Mouse (Mus musculus): ENCODE results near the gene Gm21973. TPM values are rescaled to one million over a fixed set of nuclear protein-coding genes. Genes with fewer than 3 reads are reported as not detected.

The Gm21973 gene
- not detected in 2 replicates for polyA plus RNA-seq (2016; fragmentation: Nextera tagmentation; extraction: Ambion mirVana)

DNA sequence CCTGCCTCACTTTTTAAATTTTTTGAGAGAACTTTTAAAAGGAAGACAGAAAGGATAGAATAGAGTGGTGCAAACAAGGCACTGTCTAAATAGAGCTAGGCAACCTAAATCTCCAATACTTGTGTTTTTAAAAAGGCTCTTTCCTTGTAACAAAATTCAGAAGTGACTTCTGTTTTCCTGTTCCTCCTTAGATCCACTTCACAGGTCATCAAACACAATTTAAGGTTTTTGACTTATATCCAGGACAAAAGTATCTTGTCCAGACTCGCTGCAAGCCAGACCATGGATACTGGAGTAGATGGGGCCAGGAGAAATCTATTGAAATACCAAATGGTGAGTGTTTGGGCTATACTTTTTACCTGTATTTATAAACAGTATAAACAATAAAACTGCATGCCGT is at the start of gene Gm21973:
Gene Gm21973 (plus strand): TSS at position 301 of the 400 bp plus-strand sequence.
- Histone ChIP-seq H3K27me3 (no peaks in the 10 kb centered on the region), H3K27ac (no peak within 1 kb of the TSS), H3K36me3 (no peaks in the 10 kb centered on the region), H3K4me1 (no peaks in the 10 kb centered on the region), H3K4me3 (no peak within 1 kb of the TSS), H3K9ac (no peak within 1 kb of the TSS), H3K9me3 (replicated peaks) (no peaks in the 10 kb centered on the region), H3K4me2 (replicated peaks) (no peak within 1 kb of the TSS)
- ATAC-seq (ENCODE audit: low FRiP score): no peak
- WGBS: 86% methylated on average over 2 of the region's 2 CpGs

GRCm38 (mm10) chr15:10276386-10276785 is 48.8 kb upstream of the Gm21973 start:
- no peaks in the 10 kb centered on the region for H3K4me1 ChIP-seq
- H3K9ac ChIP-seq: no peak overlapping the region
- H3K27ac ChIP-seq: no peak overlapping the region
- no peaks in the 10 kb centered on the region for H3K9me3 ChIP-seq (replicated peaks)
- no peaks in the 10 kb centered on the region for H3K27me3 ChIP-seq
- H3K4me3 ChIP-seq: no peak overlapping the region
- no peak overlapping the region for H3K4me2 ChIP-seq (replicated peaks)
- no peaks in the 10 kb centered on the region for H3K36me3 ChIP-seq
- ATAC-seq (ENCODE audit: low FRiP score): no peak

DNA sequence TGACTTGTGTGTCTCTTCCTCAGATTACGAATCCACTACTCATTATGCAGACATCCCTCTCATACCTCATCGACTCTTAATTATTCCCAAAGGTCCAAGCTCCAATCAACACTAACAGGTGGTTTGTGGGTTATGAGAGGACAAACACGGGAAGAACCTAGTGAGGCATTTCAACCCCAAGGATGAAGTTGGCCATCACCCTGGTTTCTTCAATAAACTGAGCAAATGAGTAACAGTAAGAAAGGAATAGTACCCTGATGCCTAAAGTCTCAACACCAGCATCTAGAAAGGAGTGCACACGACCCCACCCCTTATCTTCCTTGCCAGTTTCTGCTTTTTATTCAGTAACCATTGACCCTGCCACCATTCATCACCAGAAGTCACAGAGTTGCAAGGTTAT is 47.7 kb upstream of the Gm21973 start:
- no peak for ATAC-seq (ENCODE audit: low FRiP score)
- Histone ChIP-seq H3K27me3 (no peaks in the 10 kb centered on the region), H3K9ac (no peak overlapping the region), H3K27ac (no peak overlapping the region), H3K4me3 (no peak overlapping the region), H3K9me3 (replicated peaks) (no peaks in the 10 kb centered on the region), H3K4me1 (no peaks in the 10 kb centered on the region), H3K36me3 (no peaks in the 10 kb centered on the region), H3K4me2 (replicated peaks) (no peak overlapping the region)
- WGBS: 83% methylated on average over 4 of the region's 4 CpGs

DNA sequence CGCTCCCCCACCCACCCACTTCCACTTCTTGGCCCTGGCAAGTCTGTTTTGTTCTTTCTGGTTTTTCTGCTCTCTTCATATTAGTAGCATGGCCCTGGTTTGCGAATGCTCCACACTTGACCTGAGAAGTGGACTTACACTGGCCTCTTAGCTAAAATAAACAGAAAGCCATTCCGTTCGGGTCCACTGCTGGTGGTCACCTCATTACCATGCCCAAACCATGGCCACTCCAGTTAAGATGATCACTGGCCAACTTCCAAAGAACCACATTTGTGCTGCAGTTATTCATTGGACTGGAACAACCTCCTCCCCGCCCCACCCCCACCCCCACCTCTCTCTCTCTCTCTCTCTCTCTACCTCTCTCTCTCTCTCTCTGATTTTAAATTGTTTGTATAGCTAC is 43.6 kb upstream of the Gm21973 start:
- H3K4me2 ChIP-seq (replicated peaks): no peak overlapping the region
- 86% methylated on average over 5 of the region's 5 CpGs for WGBS

GRCm38 (mm10) chr15:10283661-10284060 is 41.5 kb upstream of the Gm21973 start:
- no peaks in the 10 kb centered on the region for H3K4me1 ChIP-seq
- H3K9ac ChIP-seq: no peak overlapping the region
- no peaks in the 10 kb centered on the region for H3K9me3 ChIP-seq (replicated peaks)
- no peaks in the 10 kb centered on the region for H3K27me3 ChIP-seq
- H3K4me3 ChIP-seq: no peak overlapping the region
- H3K36me3 ChIP-seq: no peaks in the 10 kb centered on the region
- H3K4me2 ChIP-seq (replicated peaks): no peak overlapping the region
- no peak overlapping the region for H3K27ac ChIP-seq
- no peak for ATAC-seq (ENCODE audit: low FRiP score)

More for the DNA sequence above, 43.6 kb upstream of the Gm21973 start:
- no peaks in the 10 kb centered on the region for H3K36me3 ChIP-seq
- H3K27ac ChIP-seq: no peak overlapping the region
- H3K4me3 ChIP-seq: no peak overlapping the region
- ATAC-seq (ENCODE audit: low FRiP score): no peak
- H3K9me3 ChIP-seq (replicated peaks): no peaks in the 10 kb centered on the region
- no peaks in the 10 kb centered on the region for H3K27me3 ChIP-seq
- no peaks in the 10 kb centered on the region for H3K4me1 ChIP-seq
- H3K9ac ChIP-seq: no peak overlapping the region

DNA sequence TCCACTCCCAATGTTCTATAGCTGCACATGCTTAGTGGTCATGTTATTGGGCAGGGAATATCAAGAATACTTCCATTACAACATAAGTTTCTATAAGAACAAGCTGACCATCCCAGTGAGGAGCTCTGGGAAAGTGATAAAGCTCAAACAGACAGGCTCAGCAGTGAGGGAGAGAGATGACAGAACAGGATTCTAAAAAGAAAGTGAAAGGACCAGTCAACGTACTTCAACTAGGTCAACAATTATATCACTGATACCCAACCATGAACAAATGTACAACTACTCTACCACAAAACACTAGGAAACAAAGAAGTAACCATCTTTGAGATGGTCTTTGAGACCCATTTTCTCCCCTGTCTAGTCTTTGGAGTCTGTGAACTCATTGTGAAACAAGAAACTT is 28.6 kb upstream of the Gm21973 start:
- ATAC-seq (ENCODE audit: low FRiP score): no peak
- WGBS: 78% methylated on average over 1 of the region's 1 CpGs
- H3K9me3 ChIP-seq (replicated peaks): no peaks in the 10 kb centered on the region
- no peak overlapping the region for H3K27ac ChIP-seq
- H3K9ac ChIP-seq: no peak overlapping the region
- H3K4me3 ChIP-seq: no peak overlapping the region
- no peaks in the 10 kb centered on the region for H3K27me3 ChIP-seq
- no peaks in the 10 kb centered on the region for H3K4me1 ChIP-seq
- H3K36me3 ChIP-seq: no peaks in the 10 kb centered on the region
- no peak overlapping the region for H3K4me2 ChIP-seq (replicated peaks)

DNA sequence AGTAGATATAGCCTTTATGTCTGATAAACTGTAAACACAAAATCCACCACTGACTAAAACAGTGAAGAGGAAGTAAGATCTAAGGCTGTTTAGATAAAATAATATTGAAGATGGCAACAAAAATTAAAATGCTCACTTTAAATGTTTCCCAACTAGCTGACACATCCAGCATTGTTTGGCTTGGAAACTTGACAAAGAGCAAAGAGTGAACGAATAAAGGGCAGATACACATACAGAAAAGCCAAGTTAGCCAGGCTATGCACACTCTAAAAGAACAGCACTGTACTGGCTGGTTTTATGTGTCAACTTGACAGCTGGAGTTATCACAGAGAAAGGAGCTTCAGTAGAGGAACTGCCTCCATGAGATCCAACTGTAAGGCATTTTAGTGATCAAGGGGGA is 27.1 kb upstream of the Gm21973 start:
- H3K4me1 ChIP-seq: no peaks in the 10 kb centered on the region
- no peak overlapping the region for H3K27ac ChIP-seq
- no peaks in the 10 kb centered on the region for H3K36me3 ChIP-seq
- no peak for ATAC-seq (ENCODE audit: low FRiP score)
- 86% methylated on average over 1 of the region's 1 CpGs for WGBS
- no peak overlapping the region for H3K4me3 ChIP-seq
- no peaks in the 10 kb centered on the region for H3K27me3 ChIP-seq
- H3K4me2 ChIP-seq (replicated peaks): no peak overlapping the region
- H3K9ac ChIP-seq: no peak overlapping the region
- H3K9me3 ChIP-seq (replicated peaks): no peaks in the 10 kb centered on the region

DNA sequence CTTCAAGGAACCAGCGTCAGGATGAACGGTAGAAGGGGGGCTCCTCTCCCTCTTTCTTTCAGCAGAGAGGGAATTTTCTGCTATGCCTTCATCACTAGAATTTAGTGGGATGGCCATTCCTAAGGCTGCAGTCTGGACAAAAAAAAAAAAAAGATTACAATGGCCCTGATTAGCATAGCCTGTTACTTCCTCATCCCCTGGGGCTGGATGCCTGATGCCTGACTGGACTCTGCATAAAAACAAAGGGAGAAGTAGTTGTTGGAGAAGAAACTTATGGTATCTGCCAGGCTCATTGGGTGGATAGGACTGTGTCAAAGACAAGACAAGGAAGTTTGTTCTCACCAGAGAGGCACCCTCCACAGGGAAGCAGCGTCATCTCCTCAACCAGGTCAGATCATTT is 25.7 kb upstream of the Gm21973 start:
- no peak overlapping the region for H3K27ac ChIP-seq
- H3K9me3 ChIP-seq (replicated peaks): no peaks in the 10 kb centered on the region
- H3K27me3 ChIP-seq: no peaks in the 10 kb centered on the region
- H3K9ac ChIP-seq: no peak overlapping the region
- H3K36me3 ChIP-seq: no peaks in the 10 kb centered on the region
- no peak for ATAC-seq (ENCODE audit: low FRiP score)
- 66% methylated on average over 3 of the region's 3 CpGs for WGBS
- H3K4me3 ChIP-seq: no peak overlapping the region
- H3K4me1 ChIP-seq: no peaks in the 10 kb centered on the region
- H3K4me2 ChIP-seq (replicated peaks): no peak overlapping the region

DNA sequence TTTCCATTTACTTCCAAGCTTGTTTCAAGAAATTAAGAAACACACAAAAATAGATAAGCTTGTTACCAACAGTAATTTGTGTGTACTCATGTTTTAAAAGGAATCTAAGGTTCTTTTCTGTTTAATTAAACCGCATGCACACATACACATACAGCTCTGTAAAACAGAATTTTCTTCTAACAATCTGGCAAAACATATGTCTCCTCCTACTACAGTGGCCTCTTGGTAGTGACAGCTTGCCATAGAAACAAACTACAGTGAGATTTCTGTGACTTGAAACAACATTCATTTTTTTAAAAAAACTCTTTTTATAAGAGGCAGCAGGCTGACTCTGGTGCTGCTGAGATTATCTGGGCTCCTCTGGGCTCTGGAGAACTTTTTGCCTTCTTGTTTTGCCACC is 18.7 kb upstream of the Gm21973 start:
- H3K36me3 ChIP-seq: no peaks in the 10 kb centered on the region
- 98% methylated on average over 1 of the region's 1 CpGs for WGBS
- H3K9ac ChIP-seq: no peak overlapping the region
- no peak overlapping the region for H3K4me3 ChIP-seq
- ATAC-seq (ENCODE audit: low FRiP score): no peak
- H3K27ac ChIP-seq: no peak overlapping the region
- H3K4me1 ChIP-seq: no peaks in the 10 kb centered on the region
- no peak overlapping the region for H3K4me2 ChIP-seq (replicated peaks)
- H3K27me3 ChIP-seq: no peaks in the 10 kb centered on the region
- H3K9me3 ChIP-seq (replicated peaks): no peaks in the 10 kb centered on the region

DNA sequence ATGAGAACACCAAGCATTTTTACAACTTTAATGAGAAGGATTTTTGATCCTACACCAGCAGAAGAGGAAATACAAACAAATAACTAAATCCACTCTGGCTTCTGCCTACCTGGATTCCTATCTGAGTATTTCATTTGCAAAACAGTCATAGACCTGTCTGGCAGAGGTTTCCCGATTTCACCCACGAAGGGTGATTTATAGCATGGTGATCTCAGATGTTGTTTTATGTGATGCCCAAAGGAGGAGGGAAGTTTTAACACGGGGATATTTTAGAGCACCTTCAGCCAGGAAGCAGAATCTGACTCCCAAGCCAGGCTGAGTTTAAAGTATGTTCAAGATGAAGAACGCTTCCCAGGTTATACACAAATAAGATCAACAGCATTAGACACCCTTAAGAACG is 13.4 kb upstream of the Gm21973 start:
- no peaks in the 10 kb centered on the region for H3K4me1 ChIP-seq
- no peak for ATAC-seq (ENCODE audit: low FRiP score)
- H3K27ac ChIP-seq: no peak overlapping the region
- no peaks in the 10 kb centered on the region for H3K9me3 ChIP-seq (replicated peaks)
- H3K27me3 ChIP-seq: no peaks in the 10 kb centered on the region
- no peaks in the 10 kb centered on the region for H3K36me3 ChIP-seq
- H3K4me2 ChIP-seq (replicated peaks): no peak overlapping the region
- 84% methylated on average over 5 of the region's 5 CpGs for WGBS
- no peak overlapping the region for H3K4me3 ChIP-seq
- no peak overlapping the region for H3K9ac ChIP-seq

DNA sequence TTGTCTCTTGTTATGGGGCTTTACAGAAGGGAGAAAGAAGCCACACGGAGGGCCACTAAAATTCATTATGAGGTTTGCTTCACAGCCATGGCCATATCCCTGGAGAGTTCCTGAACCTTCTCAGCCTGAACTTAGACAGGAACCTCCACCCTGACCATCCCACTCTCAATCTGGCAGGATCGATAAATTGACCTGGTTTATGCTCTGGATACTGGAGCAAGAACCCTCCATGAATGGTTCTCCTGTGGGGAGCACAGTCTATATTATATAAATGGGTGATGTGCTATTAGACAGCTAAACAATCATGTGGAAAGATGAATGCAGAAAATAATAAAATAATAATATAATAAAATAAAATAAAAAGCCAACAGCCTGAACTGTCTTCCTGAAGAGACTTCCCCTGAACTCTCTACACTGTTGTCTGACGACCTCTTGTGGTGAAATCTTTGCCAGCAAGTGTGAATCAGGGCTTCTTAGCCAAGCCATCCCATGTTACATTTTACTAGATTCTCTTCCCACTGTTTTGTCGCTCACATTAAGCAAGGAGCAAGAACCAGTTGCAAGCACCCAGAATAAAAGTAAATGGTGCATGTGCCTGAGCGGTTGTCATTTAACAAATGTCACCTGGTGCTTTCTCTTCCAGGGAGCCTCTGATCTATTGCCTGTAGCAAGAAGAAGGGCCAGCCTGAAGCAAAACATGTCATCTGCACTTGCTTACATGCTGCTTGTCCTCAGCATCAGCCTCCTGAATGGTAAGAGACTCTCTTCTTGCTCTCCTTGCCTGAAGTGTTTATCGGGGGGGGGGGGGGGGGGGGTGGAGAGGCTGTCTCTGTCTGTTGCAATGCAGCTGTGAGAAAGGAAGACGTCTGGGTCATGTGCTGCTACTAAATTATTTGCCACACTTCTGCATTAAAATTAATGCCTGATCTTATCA is 11.4 kb upstream of the Gm21973 start:
- Histone ChIP-seq H3K27ac (no peak overlapping the region), H3K9me3 (replicated peaks) (no peaks in the 10 kb centered on the region), H3K36me3 (no peaks in the 10 kb centered on the region), H3K27me3 (no peaks in the 10 kb centered on the region), H3K4me1 (no peaks in the 10 kb centered on the region), H3K4me3 (no peak overlapping the region), H3K4me2 (replicated peaks) (no peak overlapping the region), H3K9ac (no peak overlapping the region)
- 56% methylated on average over 7 of the region's 7 CpGs for WGBS
- ATAC-seq (ENCODE audit: low FRiP score): no peak; the same call in 1 of the 2 replicates

DNA sequence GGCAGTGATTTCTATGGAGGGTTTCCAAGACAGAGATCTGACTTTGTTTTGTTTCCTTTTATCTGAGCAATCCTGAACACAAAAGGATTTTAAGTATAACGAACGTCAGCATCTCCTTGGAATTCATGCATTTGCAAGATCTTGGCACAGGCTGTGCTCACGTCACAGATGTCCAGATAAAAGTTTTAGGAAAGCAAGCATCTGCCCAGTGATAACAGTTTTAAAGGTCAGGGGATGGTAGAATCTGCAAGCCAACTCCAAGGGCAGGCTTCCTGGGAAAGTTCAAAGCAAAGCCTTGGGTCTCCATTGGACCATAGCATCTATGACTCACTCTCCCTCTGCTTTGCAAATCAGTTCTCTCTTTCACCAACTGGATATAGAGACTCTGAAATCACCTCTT is 5.4 kb downstream of the Gm21973 start:
- no peak overlapping the region for H3K27ac ChIP-seq
- no peak overlapping the region for H3K4me3 ChIP-seq
- 86% methylated on average over 3 of the region's 3 CpGs for WGBS
- no peaks in the 10 kb centered on the region for H3K27me3 ChIP-seq
- H3K9me3 ChIP-seq (replicated peaks): no peaks in the 10 kb centered on the region
- H3K4me2 ChIP-seq (replicated peaks): no peak overlapping the region
- no peaks in the 10 kb centered on the region for H3K4me1 ChIP-seq
- H3K9ac ChIP-seq: no peak overlapping the region
- no peak for ATAC-seq (ENCODE audit: low FRiP score)
- H3K36me3 ChIP-seq: no peaks in the 10 kb centered on the region

- no peak overlapping the region for H3K27ac ChIP-seq
- H3K36me3 ChIP-seq: no peaks in the 10 kb centered on the region
- H3K9me3 ChIP-seq (replicated peaks): no peaks in the 10 kb centered on the region
- no peak for ATAC-seq (ENCODE audit: low FRiP score)
- no peaks in the 10 kb centered on the region for H3K27me3 ChIP-seq
- no peak overlapping the region for H3K9ac ChIP-seq
- no peak overlapping the region for H3K4me3 ChIP-seq
- H3K4me2 ChIP-seq (replicated peaks): no peak overlapping the region
- WGBS: 90% methylated on average over 1 of the region's 1 CpGs
- no peaks in the 10 kb centered on the region for H3K4me1 ChIP-seq
Measured at GRCm38 (mm10) chr15:10332566-10332965, 7.4 kb downstream of the Gm21973 start.

All from hindbrain, embryonic 12.5 days (tissue).